15 mouse cellular contexts compared by ENCODE assay signal in the genomic region with DNA sequence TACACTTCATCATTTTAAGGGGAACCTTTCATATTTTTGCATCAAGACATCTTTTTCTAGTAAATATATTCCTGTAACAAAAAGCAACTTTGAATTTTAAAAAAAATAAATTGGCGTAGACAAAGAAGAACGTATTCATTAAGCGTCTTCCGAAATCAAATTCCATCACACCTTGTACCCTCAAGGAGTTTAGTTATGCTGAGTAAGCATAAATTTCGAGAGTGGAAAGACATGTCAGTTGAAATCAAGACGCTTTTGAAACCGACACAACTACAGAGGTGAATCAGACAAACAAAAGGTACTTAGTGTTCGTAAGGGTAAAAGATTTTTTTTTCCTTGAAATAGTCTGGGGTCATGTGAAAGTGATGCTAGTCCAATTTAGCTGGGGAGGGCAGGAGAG.
"Had no signal": no experiment of that assay in that cellular context is flagged by ENCODE, and none has a peak within 500 bp of the region (broad histone marks: within the 10 kb centered on the region; RNA-seq: fewer than 3 reads in every experiment).

No protein-coding gene starts in this region.

- DNase-seq: retina, postnatal 1 day; right cerebral cortex, adult 18-20 months; right cerebral cortex, postnatal 14 days; right cerebral cortex, postnatal 25 days; right cerebral cortex, postnatal 4 days; spleen, adult 18-20 months; thymus, adult 18-20 months; thymus, adult 2 months; thymus, postnatal 14 days; thymus, postnatal 25 days; thymus, postnatal 36 days; thymus, postnatal 4 days had no signal

- H3K4me2 ChIP-seq: neural tube, embryonic 15.5 days; stomach, embryonic 15.5 days had no signal

- H3K36me3 ChIP-seq: neural tube, embryonic 15.5 days; stomach, embryonic 15.5 days had no signal

- H3K4me1 ChIP-seq: neural tube, embryonic 15.5 days; stomach, embryonic 15.5 days had no signal

- H3K4me3 ChIP-seq: neural tube, embryonic 15.5 days; stomach, embryonic 15.5 days had no signal

- H3K27ac ChIP-seq: neural tube, embryonic 15.5 days; stomach, embryonic 15.5 days; stomach, postnatal 0 days had no signal

- H3K9ac ChIP-seq: neural tube, embryonic 15.5 days; stomach, embryonic 15.5 days had no signal

- H3K9me3 ChIP-seq: neural tube, embryonic 15.5 days; stomach, embryonic 15.5 days had no signal

- H3K27me3 ChIP-seq: neural tube, embryonic 15.5 days; stomach, embryonic 15.5 days had no signal
